Mouse (Mus musculus) c-Kit-negative CD71-positive TER-119-positive erythroid progenitor cells, embryonic 14.5 days (primary cell): Measurements from ENCODE around the gene Gm11595.
"Not testable (repeated sequence)": the region's sequence is repeated elsewhere in the genome, so short reads cannot be mapped to it uniquely, and the experiment has no call there.

Experiments
- DNase-seq: peaks from one replicate; pipeline ENCODE4 v3.0.0-alpha.2; 2013; ENCODE audit warnings: low read depth, low spot score

Gene Gm11595

GRCm38 (mm10) chr11:99772813-99773212, at the start of gene Gm11595:
TSS of gene Gm11595 (minus strand) at chr11:99772913.
- not testable (repeated sequence) for DNase-seq

DNA sequence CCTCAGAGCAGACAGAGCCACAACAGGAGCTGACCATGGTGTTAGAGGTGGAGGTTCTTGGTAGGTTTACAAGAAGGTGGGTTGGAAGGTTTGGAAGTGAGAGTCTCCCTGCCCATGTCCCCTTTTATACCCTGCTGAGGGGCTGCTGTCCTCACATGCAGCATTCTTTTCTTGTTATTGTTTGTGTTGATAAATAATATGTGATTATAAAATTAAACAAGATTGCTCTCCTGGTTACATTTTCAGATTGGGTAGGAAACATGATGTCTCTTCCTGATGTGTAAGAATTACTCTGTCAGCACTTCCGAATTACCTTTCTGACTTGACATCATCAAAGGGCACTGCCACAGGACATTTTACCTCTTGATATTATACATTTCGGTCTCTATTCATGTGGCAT, 42.9 kb upstream of the Gm11595 start, which contains the start of gene Gm11564:
Gene Gm11564 (minus strand): TSS at position 101 of the 400 bp plus-strand sequence.
- not testable (repeated sequence) for DNase-seq

- not testable (repeated sequence) for DNase-seq
These were observed 37.1 kb upstream of the Gm11595 start, which contains the start of gene Krtap4-13 for GRCm38 (mm10) chr11:99809792-99810191. TSS of gene Krtap4-13 (minus strand) at chr11:99809892.

DNA sequence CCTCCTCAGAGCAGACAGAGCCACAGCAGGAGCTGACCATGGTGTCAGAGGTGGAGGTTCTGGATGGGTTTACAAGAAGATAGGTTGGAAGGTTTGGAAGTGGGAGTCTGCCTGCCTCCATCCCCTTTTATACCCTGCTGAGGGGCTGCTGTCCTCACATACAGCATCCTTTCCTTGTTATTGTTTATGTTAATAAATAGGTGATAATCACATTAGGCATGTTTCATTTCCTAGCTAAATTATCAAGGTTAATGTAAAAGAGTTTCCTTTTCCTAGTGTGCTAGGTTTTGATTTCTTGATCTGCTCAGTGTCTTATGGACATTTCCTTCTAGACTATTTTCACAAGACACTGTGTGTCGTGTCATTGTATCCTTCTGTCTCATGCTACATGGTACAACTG, 31.6 kb upstream of the Gm11595 start, which contains the start of gene Gm11554:
Gene Gm11554 (minus strand): TSS at position 101 of the 400 bp plus-strand sequence.
- DNase-seq, result not testable (repeated sequence)

DNA sequence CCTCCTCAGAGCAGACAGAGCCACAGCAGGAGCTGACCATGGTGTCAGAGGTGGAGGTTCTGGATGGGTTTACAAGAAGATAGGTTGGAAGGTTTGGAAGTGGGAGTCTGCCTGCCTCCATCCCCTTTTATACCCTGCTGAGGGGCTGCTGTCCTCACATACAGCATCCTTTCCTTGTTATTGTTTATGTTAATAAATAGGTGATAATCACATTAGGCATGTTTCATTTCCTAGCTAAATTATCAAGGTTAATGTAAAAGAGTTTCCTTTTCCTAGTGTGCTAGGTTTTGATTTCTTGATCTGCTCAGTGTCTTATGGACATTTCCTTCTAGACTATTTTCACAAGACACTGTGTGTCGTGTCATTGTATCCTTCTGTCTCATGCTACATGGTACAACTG, 26.1 kb upstream of the Gm11595 start, which contains the start of gene Gm11569:
Gene Gm11569 (minus strand): TSS at position 101 of the 400 bp plus-strand sequence.
- DNase-seq, result not testable (repeated sequence)

- DNase-seq, result no peak
These were observed 20.7 kb upstream of the Gm11595 start, which contains the start of gene Gm11596 for GRCm38 (mm10) chr11:99793367-99793766. TSS of gene Gm11596 (minus strand) at chr11:99793467.

- DNase-seq, result not testable (repeated sequence)
These were observed 12.2 kb upstream of the Gm11595 start, which contains the start of gene Krtap4-9 for GRCm38 (mm10) chr11:99784900-99785299. TSS of gene Krtap4-9 (plus strand) at chr11:99785200.

GRCm38 (mm10) chr11:99780604-99781003, 7.9 kb upstream of the Gm11595 start, which contains the start of gene Krtap4-8:
TSS of gene Krtap4-8 (minus strand) at chr11:99780704.
- DNase-seq, result no peak

DNA sequence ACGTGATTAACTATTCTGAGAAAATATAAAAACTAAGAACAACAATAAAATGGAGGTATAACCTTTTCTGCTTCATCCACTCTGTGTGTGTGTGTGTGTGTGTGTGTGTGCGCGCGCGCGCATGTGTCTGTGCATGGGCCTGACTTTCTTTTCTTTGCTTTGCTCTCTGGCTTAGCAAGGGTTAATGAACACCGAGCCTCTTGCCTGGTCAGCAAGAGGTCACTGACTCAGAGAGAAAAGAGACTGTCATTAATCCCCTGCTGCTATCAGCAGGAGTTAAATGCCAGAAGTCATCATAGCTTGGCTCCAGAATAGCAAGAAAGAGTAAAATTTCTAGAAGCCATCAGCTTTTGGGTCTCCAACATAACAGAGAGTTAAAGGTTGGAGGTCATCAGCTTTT, 5.7 kb upstream of the Gm11595 start:
- DNase-seq, result no peak

GRCm38 (mm10) chr11:99768410-99768809, 4.3 kb downstream of the Gm11595 start:
- DNase-seq, result no peak

GRCm38 (mm10) chr11:99758877-99759276, 13.8 kb downstream of the Gm11595 start:
- DNase-seq, result no peak

DNA sequence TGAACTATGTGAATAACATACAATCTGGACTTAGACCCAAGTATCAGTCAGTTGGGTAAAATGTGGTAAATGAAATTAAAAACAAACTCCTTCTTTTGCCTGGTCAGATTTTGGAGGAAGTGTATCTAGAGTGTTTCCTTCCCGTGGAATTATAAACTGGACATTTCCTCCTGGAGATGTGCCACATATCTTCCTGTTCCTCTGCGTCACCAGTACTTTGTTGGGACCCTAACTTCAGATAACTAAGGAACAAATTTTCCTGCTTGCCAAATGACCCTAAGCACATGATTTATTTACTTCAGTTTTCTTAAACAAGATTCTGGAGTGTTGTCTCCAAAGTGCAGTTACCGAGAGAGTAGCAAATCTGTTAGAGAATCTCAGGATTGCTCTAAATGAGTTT, 28.7 kb downstream of the Gm11595 start:
- DNase-seq, result no peak

- DNase-seq, result no peak
These were observed 38.5 kb downstream of the Gm11595 start, which contains the start of gene Gm14180 for GRCm38 (mm10) chr11:99734190-99734589. TSS of gene Gm14180 (minus strand) at chr11:99734290.

DNA sequence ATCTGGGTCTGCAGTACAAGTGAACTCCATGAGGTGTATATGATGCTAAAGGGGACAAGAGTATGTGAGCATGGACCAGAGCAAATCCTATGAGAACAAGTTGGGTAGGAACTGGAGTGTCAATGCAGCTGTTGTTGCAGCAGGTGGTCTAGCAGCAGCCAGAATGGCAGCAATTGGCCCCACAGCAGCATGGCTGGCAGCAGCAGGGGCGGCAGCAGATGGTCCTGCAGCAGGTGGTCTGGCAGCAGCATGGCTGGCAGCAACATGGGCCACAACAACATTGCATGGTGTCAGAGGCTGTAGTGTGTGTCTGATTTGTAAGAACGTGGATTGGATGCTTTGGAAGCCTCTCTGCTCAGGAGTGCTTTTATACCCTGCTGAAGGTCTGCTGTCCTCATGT, 48.7 kb downstream of the Gm11595 start:
- no peak for DNase-seq
